Comparison of ENCODE assay signal across 8 mouse cellular contexts in genomic region chr1:76676836-76677235, GRCm38 (mm10).
"Had no signal": no experiment of that assay in that cellular context is flagged by ENCODE, and none has a peak within 500 bp of the region (broad histone marks: within the 10 kb centered on the region; RNA-seq: fewer than 3 reads in every experiment).

No protein-coding gene starts in this region.

- DNase-seq: kidney, postnatal 36 days; liver; liver, embryonic 13.5 days; liver, postnatal 0 days; lung, postnatal 14 days; right cerebral cortex, postnatal 4 days; spleen, adult 18-20 months; thymus, postnatal 4 days had no signal
